Mouse (Mus musculus) liver, embryonic 14.5 days (tissue): ENCODE results near the gene Cx3cl1. TPM values are rescaled to one million over a fixed set of nuclear protein-coding genes. Genes with fewer than 3 reads are reported as not detected.

Source experiments
- ATAC-seq: fragments of 200-750 bp; cut with Nextera tagmentation; 2 replicates; pipeline ENCODE4 v1.8.0; 2017; ENCODE audit warnings: moderate number of reproducible peaks, mild to moderate bottlenecking, moderate library complexity; ENCODE audit not compliant: insufficient read depth
- DNase-seq, 3 experiments: peaks; one replicate each; pipeline ENCODE4 v3.0.0-alpha.2; 2012 to 2013; ENCODE audit warnings: low read depth in 3 of 3, low spot score in 3 of 3
- H3K27ac ChIP-seq: fragments of 300-500 bp; sonication (generic); 2 replicates; pipeline ENCODE4 v1.5.1; 2014; ENCODE audit warnings: moderate library complexity, mild to moderate bottlenecking, control low read depth, inconsistent platforms
- H3K27me3 ChIP-seq: fragments of 300-500 bp; sonication (generic); 2 replicates; pipeline ENCODE4 v1.6.1; 2014; ENCODE audit warnings: mild to moderate bottlenecking, low read length, moderate library complexity; ENCODE audit not compliant: control insufficient read depth, insufficient read depth
- H3K36me3 ChIP-seq: fragments of 300-500 bp; sonication (generic); replicated peaks from 2 replicates; pipeline ENCODE4 v1.6.1; 2014; ENCODE audit warnings: low read depth; ENCODE audit not compliant: control insufficient read depth, insufficient read depth
- H3K4me1 ChIP-seq, 2 experiments: fragments of 200-500 bp in 1 of 2; fragments of 300-500 bp in 1 of 2; sonication (generic) in 1 of 2; replicated peaks; 2 replicates each; pipeline ENCODE4 v1.6.1; 2012 to 2014; ENCODE audit warnings: antibody characterized with exemption in 1 of 2, inconsistent platforms in 1 of 2, low read length in 1 of 2; ENCODE audit not compliant: control insufficient read depth in 2 of 2, insufficient read depth in 2 of 2
- H3K4me2 ChIP-seq: fragments of 300-500 bp; sonication (generic); 2 replicates; pipeline ENCODE4 v1.6.1; 2014; ENCODE audit warnings: low read depth, mild to moderate bottlenecking, control low read depth, moderate library complexity
- H3K4me3 ChIP-seq, 2 experiments: fragments of 200-500 bp in 1 of 2; fragments of 300-500 bp in 1 of 2; sonication (generic) in 1 of 2; 2 replicates each; pipeline ENCODE4 v1.5.1; 2012 to 2014; ENCODE audit warnings: low read depth in 2 of 2, low read length in 2 of 2, mild to moderate bottlenecking in 2 of 2, control low read depth in 1 of 2, inconsistent platforms in 1 of 2, moderate library complexity in 1 of 2; ENCODE audit not compliant: insufficient read depth in 1 of 2
- H3K9ac ChIP-seq: fragments of 300-500 bp; sonication (generic); replicated peaks from 2 replicates; pipeline ENCODE4 v1.6.1; 2014; ENCODE audit warnings: mild to moderate bottlenecking, control low read depth, moderate library complexity
- H3K9me3 ChIP-seq: fragments of 300-500 bp; sonication (generic); 2 replicates; pipeline ENCODE4 v1.6.1; 2016; ENCODE audit warnings: low read length, mixed read lengths; ENCODE audit not compliant: control insufficient read depth
- CTCF ChIP-seq: IDR thresholded peaks from 2 replicates; pipeline ENCODE4 v1.5.1; 2016; ENCODE audit warnings: antibody characterized with exemption, low read depth, control low read depth
- EP300 ChIP-seq: IDR thresholded peaks from 2 replicates; pipeline ENCODE4 v1.6.1; 2016; ENCODE audit warnings: antibody characterized with exemption, low read depth
- WGBS: fragments of 180-500 bp; shearing (Covaris S2); extraction: QIAGEN DNeasy Blood & Tissue Kit; methylation state at CpG from one replicate; pipeline ENCODE4 v1.1.7; 2014; ENCODE audit not compliant: insufficient replicate concordance; 5-methylcytosine and 5-hydroxymethylcytosine counted together
- polyA plus RNA-seq, 2 experiments: library from polyadenylated mRNA; depleted of rRNA in 1 of 2; stranded (reverse) in 1 of 2; unstranded in 1 of 2; fragments of >200 nt; fragmentation: Nextera tagmentation in 1 of 2; extraction: Ambion mirVana in 1 of 2; gene quantifications; 2 replicates each; pipeline versions ENCODE4 v1.2.1 to v1.2.3; 2012 to 2014

The Cx3cl1 gene
- polyA plus RNA-seq, 2 experiments, result 0.12 to 0.34 TPM

DNA sequence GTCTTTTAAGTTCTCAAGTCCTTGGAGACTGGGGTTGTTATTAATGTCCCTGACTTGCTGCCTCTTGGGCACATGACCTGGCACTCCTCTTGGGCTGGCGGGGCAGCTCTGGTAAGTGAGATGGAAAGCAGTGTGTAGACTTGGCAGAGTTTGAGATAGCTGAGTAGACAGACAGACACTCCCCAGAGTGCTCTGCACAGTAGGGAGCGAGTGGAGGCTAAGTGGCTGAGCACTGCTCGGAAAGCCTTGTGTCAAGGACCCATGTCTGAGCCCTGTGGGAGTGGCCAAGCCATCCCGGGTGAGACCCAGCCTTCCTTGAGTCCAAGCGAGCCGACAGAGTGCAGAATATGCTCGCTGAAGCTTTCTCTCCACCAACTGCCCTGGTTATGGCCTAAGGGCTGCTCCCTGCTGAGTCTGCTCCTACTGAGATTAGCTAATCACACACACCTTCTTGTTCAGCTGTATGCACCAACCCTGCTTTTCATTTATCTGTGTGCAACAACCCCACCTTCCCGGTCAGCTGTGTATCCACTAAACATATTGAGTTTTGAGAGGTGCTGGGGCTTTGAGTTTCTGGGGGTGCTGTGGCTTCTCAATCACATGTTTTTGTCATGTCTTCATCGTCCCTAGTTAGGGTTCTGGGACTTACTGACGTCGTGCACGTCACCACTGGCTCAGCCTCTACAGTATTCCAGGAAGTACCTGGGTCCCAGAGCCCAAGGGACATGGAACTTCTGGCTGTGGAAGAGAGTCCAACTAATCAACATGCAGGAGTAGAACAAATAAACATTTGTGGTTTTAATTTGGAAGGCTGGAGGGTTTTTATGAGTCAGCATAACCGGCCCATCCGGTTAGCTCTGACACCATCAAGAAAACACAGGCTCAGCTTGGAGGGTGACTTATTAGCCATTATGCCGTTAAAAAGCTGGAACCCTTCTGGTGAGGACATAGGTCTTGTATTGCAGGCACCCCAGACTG lies 16.0 kb downstream of the Cx3cl1 start:
- WGBS, result 23% methylated on average over 15 of the region's 15 CpGs
- H3K9ac ChIP-seq, result peak overlapping the region; percentile 70
- H3K4me2 ChIP-seq, result peak overlapping the region; percentile 63
- ATAC-seq (peak; percentile 99), DNase-seq (peak; percentile 84 to 90 (median 86))
- H3K27ac ChIP-seq, result peak overlapping the region; percentile 99
- peaks cover 4% of the 10 kb centered on the region; the same call in 1 of the 2 replicates for H3K27me3 ChIP-seq
- TF ChIP-seq EP300 (peak; percentile 100), CTCF (0 out of 2 replicates have a peak, but pooled peaks have one; percentile 3)
- H3K4me3 ChIP-seq, result peak overlapping the region; percentile 7 to 8; a peak in 3 of 4 replicates
- H3K4me1 ChIP-seq, result peaks cover 36 to 41% of the 10 kb centered on the region in 2 experiments
- no peaks in the 10 kb centered on the region for H3K36me3 ChIP-seq
- H3K9me3 ChIP-seq, result no peaks in the 10 kb centered on the region

GRCm38 (mm10) chr8:94789256-94789955 lies 17.6 kb downstream of the Cx3cl1 start:
- WGBS, result 80% methylated on average over 10 of the region's 10 CpGs
- no peak overlapping the region for H3K4me2 ChIP-seq
- H3K4me1 ChIP-seq, result peaks cover 36 to 44% of the 10 kb centered on the region in 2 experiments
- peaks cover 4% of the 10 kb centered on the region; the same call in 1 of the 2 replicates for H3K27me3 ChIP-seq
- H3K36me3 ChIP-seq, result no peaks in the 10 kb centered on the region
- ATAC-seq (no peak), DNase-seq (no peak)
- TF ChIP-seq CTCF, result no peak
- no peak for TF ChIP-seq EP300
- no peaks in the 10 kb centered on the region for H3K9me3 ChIP-seq
- H3K27ac ChIP-seq, result no peak overlapping the region
- no peak overlapping the region for H3K4me3 ChIP-seq
- no peak overlapping the region for H3K9ac ChIP-seq

GRCm38 (mm10) chr8:94794368-94794767 lies 22.6 kb downstream of the Cx3cl1 start:
- H3K4me3 ChIP-seq, result no peak overlapping the region
- H3K27ac ChIP-seq, result no peak overlapping the region
- peaks cover 4% of the 10 kb centered on the region; the same call in 1 of the 2 replicates for H3K27me3 ChIP-seq
- TF ChIP-seq EP300, result no peak
- TF ChIP-seq CTCF, result no peak
- peak; percentile 60 for ATAC-seq
- H3K36me3 ChIP-seq, result no peaks in the 10 kb centered on the region
- no peak overlapping the region for H3K9ac ChIP-seq
- 77% methylated on average over 4 of the region's 4 CpGs for WGBS
- peaks cover 3 to 9% of the 10 kb centered on the region in 2 experiments for H3K4me1 ChIP-seq
- no peak for DNase-seq
- H3K4me2 ChIP-seq, result no peak overlapping the region
- H3K9me3 ChIP-seq, result no peaks in the 10 kb centered on the region

DNA sequence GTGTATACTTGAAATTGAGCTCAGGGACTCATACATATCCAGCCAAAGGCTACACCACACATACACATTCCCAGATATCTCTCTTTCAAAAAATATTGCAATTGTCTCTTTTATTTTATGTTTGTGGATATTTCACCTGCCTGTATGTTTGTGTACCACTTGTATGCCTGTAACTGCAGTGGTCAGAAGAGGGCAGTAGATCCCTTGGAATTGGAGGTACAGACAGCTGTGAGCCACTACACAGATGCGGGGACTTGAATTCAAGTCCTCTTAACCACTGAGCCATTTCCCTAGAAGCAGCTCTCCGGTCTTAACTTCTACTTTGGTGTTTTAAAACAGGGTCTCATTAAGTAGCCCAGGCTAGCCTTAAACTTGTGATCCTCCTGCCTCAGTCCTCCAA lies 23.0 kb downstream of the Cx3cl1 start:
- H3K4me1 ChIP-seq, result peaks cover 3 to 5% of the 10 kb centered on the region in 2 experiments; a peak in 3 of 4 replicates
- TF ChIP-seq EP300 (no peak), CTCF (peak; percentile 59)
- H3K4me3 ChIP-seq, result no peak overlapping the region
- H3K9me3 ChIP-seq, result no peaks in the 10 kb centered on the region
- H3K9ac ChIP-seq, result no peak overlapping the region
- H3K4me2 ChIP-seq, result no peak overlapping the region
- peaks cover 4% of the 10 kb centered on the region; the same call in 1 of the 2 replicates for H3K27me3 ChIP-seq
- H3K27ac ChIP-seq, result no peak overlapping the region
- H3K36me3 ChIP-seq, result no peaks in the 10 kb centered on the region
- DNase-seq, result peak in 1 of 3 experiments; percentile 26
- ATAC-seq, result no peak
- WGBS, result 72% methylated on average over 2 of the region's 2 CpGs
